Mouse (Mus musculus) midbrain, embryonic 11.5 days (tissue): ENCODE measurements around the gene Hist1h2bj. TPM values are rescaled to one million over a fixed set of nuclear protein-coding genes. Genes with fewer than 3 reads are reported as not detected.
"Not testable (repeated sequence)": the region's sequence is repeated elsewhere in the genome, so short reads cannot be mapped to it uniquely, and the experiment has no call there.

ENCODE experiments used
- ATAC-seq: fragments of 200-750 bp; cut with Nextera tagmentation; 2 replicates; pipeline ENCODE4 v1.8.0; 2017; ENCODE audit warnings: moderate TSS enrichment, moderate library complexity; ENCODE audit not compliant: low FRiP score
- DNase-seq: peaks from one replicate; pipeline ENCODE4 v3.0.0; 2015; ENCODE audit warnings: low spot score; ENCODE audit errors: missing footprints
- H3K27ac ChIP-seq: fragments of 300-500 bp; sonication (generic); 2 replicates; pipeline ENCODE4 v1.5.1; 2014; ENCODE audit warnings: low read depth, low read length
- H3K27me3 ChIP-seq: fragments of 300-500 bp; sonication (generic); 2 replicates; pipeline ENCODE4 v1.6.1; 2014; ENCODE audit warnings: mild to moderate bottlenecking, low read length, moderate library complexity, mixed read lengths; ENCODE audit not compliant: control insufficient read depth, insufficient read depth
- H3K36me3 ChIP-seq: fragments of 300-500 bp; sonication (generic); 2 replicates; pipeline ENCODE4 v1.6.1; 2014; ENCODE audit warnings: mild to moderate bottlenecking, low read length, moderate library complexity, mixed read lengths; ENCODE audit not compliant: control insufficient read depth, insufficient read depth
- H3K4me1 ChIP-seq: fragments of 300-500 bp; sonication (generic); 2 replicates; pipeline ENCODE4 v1.6.1; 2014; ENCODE audit warnings: low read length; ENCODE audit not compliant: control insufficient read depth, insufficient read depth
- H3K4me2 ChIP-seq: fragments of 300-500 bp; sonication (generic); 2 replicates; pipeline ENCODE4 v1.6.1; 2014; ENCODE audit warnings: mild to moderate bottlenecking, moderate library complexity
- H3K4me3 ChIP-seq: fragments of 300-500 bp; sonication (generic); 2 replicates; pipeline ENCODE4 v1.5.1; 2014; ENCODE audit warnings: low read depth, low read length
- H3K9ac ChIP-seq: fragments of 300-500 bp; sonication (generic); 2 replicates; pipeline ENCODE4 v1.6.1; 2014; ENCODE audit warnings: low read length
- H3K9me3 ChIP-seq: fragments of 300-500 bp; sonication (generic); 2 replicates; pipeline ENCODE4 v1.6.1; 2016; ENCODE audit warnings: low read length; ENCODE audit not compliant: control insufficient read depth
- WGBS: fragments of 180-500 bp; shearing (Covaris S2); extraction: QIAGEN DNeasy Blood & Tissue Kit; methylation state at CpG from one replicate; pipeline ENCODE4 v1.1.7; 2014; 5-methylcytosine and 5-hydroxymethylcytosine counted together
- microRNA-seq: library from miRNA; unstranded; fragments of <30 nt; microRNA quantifications from one replicate; pipeline ENCODE4, GENCODE M21; 2017
- polyA plus RNA-seq: library from polyadenylated mRNA; unstranded; fragments of >200 nt; fragmentation: Nextera tagmentation; extraction: Ambion mirVana; gene quantifications from 2 replicates; pipeline ENCODE4 v1.2.1, GENCODE M21; 2014

Gene Hist1h2bj
- polyA plus RNA-seq, 1 experiment from 2014 or later, result 9.9 TPM

DNA sequence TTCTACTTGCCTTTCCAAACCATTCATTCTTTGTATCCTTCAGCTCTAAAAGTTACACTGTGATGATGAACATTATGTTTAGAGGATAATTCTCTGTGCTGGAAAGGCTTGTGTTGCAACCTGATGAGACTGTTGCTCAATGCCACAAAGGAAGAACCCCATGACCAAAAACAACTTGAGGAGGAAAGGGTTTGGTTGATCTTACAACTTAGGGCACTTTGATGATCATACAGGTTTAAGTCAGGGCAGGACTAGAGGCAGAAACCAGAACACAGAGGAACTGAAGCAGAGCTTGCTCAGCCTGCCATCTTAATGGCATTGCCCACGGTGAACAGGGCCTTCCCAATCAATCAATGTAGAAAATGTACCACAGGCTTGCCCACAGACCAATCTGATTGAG is 18.4 kb downstream of the Hist1h2bj start:
- no peaks in the 10 kb centered on the region for H3K27me3 ChIP-seq
- ATAC-seq (no peak), DNase-seq (no peak)
- 84% methylated on average over 1 of the region's 1 CpGs for WGBS
- no peak overlapping the region for H3K4me2 ChIP-seq
- no peaks in the 10 kb centered on the region for H3K9me3 ChIP-seq
- no peak overlapping the region for H3K4me3 ChIP-seq
- H3K4me1 ChIP-seq, result no peaks in the 10 kb centered on the region
- no peak overlapping the region for H3K27ac ChIP-seq
- no peaks in the 10 kb centered on the region for H3K36me3 ChIP-seq
- H3K9ac ChIP-seq, result no peak overlapping the region

DNA sequence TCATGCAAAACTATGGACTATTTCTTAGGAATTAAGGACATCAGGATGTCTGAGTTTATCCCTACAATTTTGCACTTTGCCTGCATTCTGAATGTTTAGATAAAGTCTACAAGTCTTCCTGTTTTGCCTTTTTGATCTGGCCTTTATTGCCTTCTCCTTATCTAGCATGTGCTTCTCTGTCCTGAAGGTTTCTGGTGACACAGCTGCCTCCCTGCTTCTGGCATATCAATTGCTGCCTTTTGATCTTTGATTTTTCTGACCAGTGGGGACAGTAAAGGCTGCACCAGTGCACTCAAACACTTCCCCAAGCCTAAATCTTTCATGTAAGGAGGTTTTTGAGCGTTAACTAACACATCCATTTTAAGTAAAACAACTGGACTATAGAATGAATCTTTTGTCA is 20.5 kb downstream of the Hist1h2bj start:
- Histone ChIP-seq H3K36me3 (no peaks in the 10 kb centered on the region), H3K4me3 (no peak overlapping the region), H3K9ac (no peak overlapping the region), H3K4me1 (no peaks in the 10 kb centered on the region), H3K27ac (no peak overlapping the region), H3K9me3 (no peaks in the 10 kb centered on the region), H3K4me2 (no peak overlapping the region), H3K27me3 (no peaks in the 10 kb centered on the region)
- WGBS, result 77% methylated on average over 1 of the region's 1 CpGs
- ATAC-seq, result no peak
- no peak for DNase-seq

DNA sequence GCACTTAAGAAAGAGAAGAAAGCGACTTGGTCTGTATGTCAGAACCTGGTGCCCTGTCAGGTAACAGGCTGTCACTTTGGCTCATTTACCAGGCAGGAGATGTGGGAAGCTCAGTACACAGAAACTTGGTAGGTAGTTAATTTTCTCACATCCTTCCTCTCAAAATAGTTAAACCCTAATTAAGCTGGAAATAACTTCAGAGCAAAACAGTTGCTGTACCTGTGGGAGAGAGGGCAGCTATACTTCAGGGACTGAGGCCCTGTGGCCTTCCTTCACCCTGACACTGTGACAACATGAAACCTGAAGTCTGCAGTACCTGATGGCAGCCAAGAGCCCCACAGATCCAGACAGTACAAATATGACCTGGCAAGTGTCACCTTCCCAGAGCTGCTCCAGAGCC is 41.1 kb downstream of the Hist1h2bj start, which contains the start of gene Vmn1r188:
Vmn1r188 (plus strand) TSS at position 301 of the 400 bp plus-strand sequence.
- not testable (repeated sequence) for H3K9me3 ChIP-seq, H3K4me1 ChIP-seq, H3K9ac ChIP-seq, H3K27me3 ChIP-seq, ATAC-seq, DNase-seq, H3K36me3 ChIP-seq, H3K4me2 ChIP-seq, H3K4me3 ChIP-seq, H3K27ac ChIP-seq
- 96% methylated on average over 1 of the region's 1 CpGs for WGBS

Small RNA genes within 50 kb of the gene (microRNA-seq; reads per million reads assigned to microRNA genes)
- gene Gm26300 (not detected), gene Gm44390 (not detected), gene Gm44486 (not detected)

Other genes with a start within 250 kb of the Hist1h2bj start
- gene Hist1h2bq, start 233.0 kb upstream of the Hist1h2bj start, polyA plus RNA-seq, result 17.8 and 23.3 TPM in 2 replicates
- gene Hist1h2ao, start 232.7 kb upstream of the Hist1h2bj start, polyA plus RNA-seq, result 1.7 TPM in 1 of 2 replicates, not detected in the other
- not detected in 2 replicates for gene Hist1h4m, start 231.5 kb upstream of the Hist1h2bj start, polyA plus RNA-seq
- gene Hist1h4n, start 211.0 kb upstream of the Hist1h2bj start, polyA plus RNA-seq, result 10.3 and 12.0 TPM in 2 replicates
- 5,628 and 6,009 TPM in 2 replicates for gene Hist1h2ap, start 209.7 kb upstream of the Hist1h2bj start, polyA plus RNA-seq
- gene Hist1h2br, start 209.5 kb upstream of the Hist1h2bj start, polyA plus RNA-seq, result 17.8 and 23.1 TPM in 2 replicates
- 26.7 and 27.9 TPM in 2 replicates for gene Zfp184, start 98.1 kb upstream of the Hist1h2bj start, polyA plus RNA-seq
- not detected in 2 replicates for gene Pom121l2, start 62.0 kb upstream of the Hist1h2bj start, polyA plus RNA-seq
- gene Prss16, start 33.5 kb upstream of the Hist1h2bj start, polyA plus RNA-seq, result 0.10 and 0.37 TPM in 2 replicates
- 6.3 and 6.8 TPM in 2 replicates for gene Hist1h2ah, start 7.6 kb upstream of the Hist1h2bj start, polyA plus RNA-seq
- gene Hist1h2bk, start 7.3 kb upstream of the Hist1h2bj start, polyA plus RNA-seq, result 9.9 and 11.3 TPM in 2 replicates
- 43.8 and 43.9 TPM in 2 replicates for gene Hist1h4i, start 1.9 kb upstream of the Hist1h2bj start, polyA plus RNA-seq
- gene Hist1h2ag, start 270 bp upstream of the Hist1h2bj start, polyA plus RNA-seq, result 46.4 and 70.6 TPM in 2 replicates
- not detected in 2 replicates for gene Vmn1r188, start 41.2 kb downstream of the Hist1h2bj start, polyA plus RNA-seq
- not detected in 2 replicates for gene Vmn1r189, start 62.6 kb downstream of the Hist1h2bj start, polyA plus RNA-seq
- not detected in 2 replicates for gene Vmn1r191, start 140.8 kb downstream of the Hist1h2bj start, polyA plus RNA-seq
- not detected in 2 replicates for gene Vmn1r192, start 147.9 kb downstream of the Hist1h2bj start, polyA plus RNA-seq
- not detected in 2 replicates for gene Vmn1r193, start 179.9 kb downstream of the Hist1h2bj start, polyA plus RNA-seq
- not detected in 2 replicates for gene Vmn1r194, start 201.0 kb downstream of the Hist1h2bj start, polyA plus RNA-seq
- not detected in 2 replicates for gene Vmn1r195, start 227.3 kb downstream of the Hist1h2bj start, polyA plus RNA-seq
- not detected in 2 replicates for gene Vmn1r196, start 246.7 kb downstream of the Hist1h2bj start, polyA plus RNA-seq